Mouse (Mus musculus) lung, postnatal 0 days (tissue): ENCODE measurements at regions not wholly inside any gene's neighbourhood (a gene's known extent, or its start where the extent isn't known, plus 50 kb on each side); places are given as distances from the start of the nearest gene placed in this dataset.

Source experiments
- CTCF ChIP-seq: IDR thresholded peaks from 2 replicates; pipeline ENCODE4 v1.5.1; 2016; ENCODE audit warnings: antibody characterized with exemption, mild to moderate bottlenecking
- EP300 ChIP-seq: IDR thresholded peaks from 2 replicates; pipeline ENCODE4 v1.6.1; 2016; ENCODE audit warnings: antibody characterized with exemption, mild to moderate bottlenecking, control low read depth

GRCm38 (mm10) chr14:68188325-68188724, 1105.8 kb downstream of the Synb start:
- no peak for TF ChIP-seq CTCF
- no peak for TF ChIP-seq EP300
